Mouse (Mus musculus): ENCODE measurements around the gene H2-Q4. TPM values are rescaled to one million over a fixed set of nuclear protein-coding genes. Genes with fewer than 3 reads are reported as not detected.
"Not testable (repeated sequence)": the region's sequence is repeated elsewhere in the genome, so short reads cannot be mapped to it uniquely, and the experiment has no call there.

The H2-Q4 gene
- total RNA-seq, 2 experiments from 2014 or later, result 18.1 to 24.4 TPM

DNA sequence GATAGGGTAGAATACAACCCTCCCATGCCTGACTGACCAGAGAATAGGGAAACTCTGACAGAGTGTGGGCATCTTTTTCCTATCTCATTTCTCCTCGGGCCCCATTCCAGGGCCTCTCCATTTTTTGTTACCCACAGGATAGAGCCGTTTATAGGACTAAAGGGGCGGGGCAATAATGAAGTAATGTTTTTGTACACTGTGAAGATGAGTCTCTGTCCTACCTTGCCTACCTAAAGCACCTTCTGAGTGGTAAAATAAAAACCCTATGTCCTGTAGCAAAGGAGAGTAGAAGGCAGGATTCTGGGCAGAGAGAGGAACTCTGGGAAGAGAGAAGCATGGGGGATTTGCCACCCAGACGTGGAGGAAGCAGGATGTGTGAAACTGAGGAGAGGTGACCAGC is 40.1 kb downstream of the H2-Q4 start:
- not testable (repeated sequence) for ATAC-seq (replicated peaks; ENCODE audit: poor library complexity)

DNA sequence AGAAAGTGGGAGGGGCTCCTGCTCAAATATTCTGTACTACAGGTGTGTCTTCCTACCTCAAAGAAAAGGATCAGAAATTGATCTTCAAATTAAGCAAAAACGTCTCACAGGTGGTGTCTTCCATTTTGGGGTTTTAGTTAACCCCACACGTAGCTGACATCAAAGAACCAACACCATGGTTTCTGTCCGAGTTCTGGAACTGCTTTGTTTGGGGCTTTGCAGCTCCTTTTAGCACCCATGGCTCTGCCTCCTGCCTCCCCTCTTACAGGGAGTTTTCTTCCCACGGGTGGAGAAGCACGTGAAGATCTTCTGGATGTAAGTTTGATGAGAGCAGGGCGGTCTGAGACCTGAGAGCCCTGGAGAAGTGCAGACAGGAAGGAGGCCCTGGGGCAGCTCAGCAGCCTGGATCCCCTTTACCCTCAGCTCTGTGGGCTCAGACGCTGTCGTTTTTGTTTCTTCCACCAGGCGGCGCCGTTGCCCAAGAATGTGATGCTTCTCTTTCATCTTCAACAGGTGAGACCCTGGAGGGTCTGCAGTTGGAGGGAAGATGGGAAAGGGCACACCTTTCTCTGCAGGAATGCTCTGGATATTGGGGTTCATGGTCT is 40.9 kb downstream of the H2-Q4 start:
- ATAC-seq (replicated peaks; ENCODE audit: poor library complexity), result 0 out of 2 replicates have a peak, but pooled peaks have one; percentile 23

DNA sequence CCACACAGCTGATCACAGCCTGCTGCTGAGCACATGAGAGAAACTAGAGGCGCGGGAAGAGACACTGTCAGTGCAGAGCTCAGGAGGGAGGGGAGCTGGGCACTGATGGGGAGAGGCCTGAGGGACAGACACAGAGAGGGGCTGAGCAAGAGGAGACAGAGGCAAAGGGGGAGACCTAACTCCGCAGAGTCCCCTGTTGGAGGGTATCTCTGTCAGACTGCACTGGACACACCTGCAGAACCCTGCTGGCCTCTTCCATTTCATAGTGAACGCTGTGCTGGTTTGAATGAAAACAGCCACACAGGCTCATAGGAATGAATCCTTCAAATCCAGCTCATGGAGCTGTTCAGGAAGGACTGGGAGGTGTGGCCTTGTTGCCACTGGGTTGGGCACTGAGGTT is 41.9 kb downstream of the H2-Q4 start:
- ATAC-seq (replicated peaks; ENCODE audit: poor library complexity), result not testable (repeated sequence)

DNA sequence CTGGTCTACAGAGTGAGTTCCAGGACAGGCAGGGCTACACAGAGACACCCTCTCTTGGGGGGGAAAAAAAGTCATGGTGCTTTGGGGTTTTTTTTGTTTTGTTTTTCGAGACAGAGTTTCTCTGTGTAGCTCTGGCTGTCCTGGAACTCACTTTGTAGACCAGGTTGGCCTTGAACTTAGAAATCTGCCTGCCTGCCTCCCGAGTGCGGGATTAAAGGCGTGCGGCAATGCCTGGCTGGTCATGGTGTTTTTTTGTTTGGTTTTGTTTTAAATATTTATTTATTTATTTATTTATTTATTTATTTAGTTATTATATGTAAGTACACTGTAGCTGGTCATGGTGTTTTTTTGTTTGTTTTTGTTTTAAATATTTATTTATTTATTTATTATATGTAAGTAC is 42.9 kb downstream of the H2-Q4 start:
- ATAC-seq (replicated peaks; ENCODE audit: poor library complexity), result not testable (repeated sequence)

DNA sequence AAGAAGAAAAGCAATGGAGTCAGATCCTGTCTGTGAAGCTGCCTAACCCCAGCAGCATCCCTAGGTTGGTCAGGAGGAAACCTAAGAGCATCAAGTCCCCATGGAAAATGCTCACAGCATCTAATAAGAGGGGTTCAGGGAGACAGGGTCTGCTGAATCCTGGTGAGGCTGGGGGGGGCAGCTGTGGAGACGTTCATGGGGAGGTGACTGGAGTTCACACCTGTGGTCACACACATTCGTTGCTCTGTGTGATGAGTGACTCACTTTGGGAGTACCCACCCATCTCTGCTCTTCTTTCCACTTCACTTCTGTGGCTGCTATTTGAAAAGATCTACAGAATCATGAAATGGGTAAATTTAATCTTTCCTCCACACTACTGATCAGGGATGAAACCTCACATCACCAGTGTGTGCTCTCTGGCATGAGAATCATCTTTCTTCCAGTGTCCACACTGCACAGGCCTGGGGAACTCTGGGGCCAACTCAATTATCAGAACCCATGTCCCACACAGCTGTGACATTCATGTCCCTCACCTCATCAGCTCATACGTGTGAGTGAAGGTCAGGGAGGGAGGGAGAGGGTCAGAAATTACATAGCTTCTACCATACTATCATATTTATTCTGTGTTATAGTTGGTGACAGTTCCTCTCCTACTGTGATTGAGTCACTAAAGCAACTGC is 43.9 kb downstream of the H2-Q4 start:
- not testable (repeated sequence) for ATAC-seq (replicated peaks; ENCODE audit: poor library complexity)

DNA sequence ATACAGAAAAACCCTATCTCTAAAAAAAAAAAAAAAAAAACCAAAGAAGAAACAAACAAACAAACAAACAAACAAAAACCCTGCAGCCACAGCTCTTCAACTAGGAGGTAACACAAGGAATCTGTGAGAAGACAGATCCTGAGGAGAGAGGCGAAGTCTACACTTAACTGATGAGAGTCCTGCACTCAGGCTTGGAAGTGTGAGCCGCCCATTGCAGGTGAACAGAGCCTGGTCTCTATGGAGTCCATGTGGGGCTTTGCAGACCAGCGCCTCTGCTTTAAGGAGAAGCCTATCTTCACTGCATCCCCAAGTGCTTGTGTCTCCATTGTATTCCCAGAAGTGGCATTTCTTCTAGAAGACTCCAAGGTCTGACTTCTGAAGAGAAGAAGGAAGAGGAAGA is 44.7 kb downstream of the H2-Q4 start:
- ATAC-seq (replicated peaks; ENCODE audit: poor library complexity), result 0 out of 2 replicates have a peak, but pooled peaks have one; percentile 4

DNA sequence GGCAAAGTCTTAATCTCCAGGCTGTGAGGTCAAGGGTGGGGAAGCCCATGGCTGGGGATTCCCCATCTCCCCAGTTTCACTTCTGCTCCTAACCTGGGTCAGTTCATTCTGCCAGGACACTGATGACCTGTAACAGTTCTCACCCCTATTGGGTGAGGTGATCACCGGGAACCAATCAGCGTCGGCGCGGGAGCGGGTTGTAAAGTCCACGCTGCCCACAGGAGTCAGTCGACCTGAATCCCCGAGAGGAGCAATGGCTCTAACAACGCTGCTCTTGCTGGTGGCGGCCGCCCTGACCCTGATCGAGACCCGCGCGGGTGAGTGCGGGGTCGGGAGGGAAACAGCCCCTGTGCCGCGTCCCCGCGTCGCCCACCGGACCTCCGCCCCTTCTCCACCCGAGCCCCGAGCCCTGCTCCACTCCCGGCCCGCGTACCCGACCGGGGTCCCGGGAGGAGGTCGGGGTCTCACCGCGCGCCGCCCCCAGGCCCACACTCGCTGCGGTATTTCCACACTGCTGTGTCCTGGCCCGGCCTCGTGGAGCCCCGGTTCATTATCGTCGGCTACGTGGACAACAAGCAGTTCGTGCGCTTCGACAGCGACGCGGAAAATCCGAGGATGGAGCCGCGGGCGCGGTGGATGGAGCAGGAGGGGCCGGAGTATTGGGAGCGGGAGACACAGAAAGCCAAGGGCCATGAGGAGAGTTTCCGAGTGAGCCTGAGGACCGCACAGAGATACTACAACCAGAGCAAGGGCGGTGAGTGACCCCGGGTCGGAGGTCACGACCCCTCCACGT is 45.4 kb downstream of the H2-Q4 start, which contains the start of gene H2-Q6:
Gene H2-Q6, plus strand, starts transcription at position 227 of the 793 bp plus-strand sequence.
- ATAC-seq (replicated peaks; ENCODE audit: poor library complexity), result peak; percentile 94

DNA sequence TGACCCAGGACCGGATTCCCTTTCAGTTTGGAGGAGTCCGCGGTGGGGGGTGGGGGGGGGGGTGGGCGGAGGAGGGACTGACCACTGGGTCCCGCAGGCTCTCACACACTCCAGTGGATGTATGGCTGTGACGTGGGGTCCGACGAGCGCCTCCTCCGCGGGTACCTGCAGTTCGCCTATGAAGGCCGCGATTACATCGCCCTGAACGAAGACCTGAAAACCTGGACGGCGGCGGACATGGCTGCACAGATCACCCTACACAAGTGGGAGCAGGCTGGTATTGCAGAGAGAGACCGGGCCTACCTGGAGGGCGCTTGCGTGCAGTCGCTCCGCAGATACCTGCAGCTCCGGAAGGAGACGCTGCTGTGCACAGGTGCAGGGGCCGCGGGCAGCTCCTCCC is 46.1 kb downstream of the H2-Q4 start:
- not testable (repeated sequence) for ATAC-seq (replicated peaks; ENCODE audit: poor library complexity)

DNA sequence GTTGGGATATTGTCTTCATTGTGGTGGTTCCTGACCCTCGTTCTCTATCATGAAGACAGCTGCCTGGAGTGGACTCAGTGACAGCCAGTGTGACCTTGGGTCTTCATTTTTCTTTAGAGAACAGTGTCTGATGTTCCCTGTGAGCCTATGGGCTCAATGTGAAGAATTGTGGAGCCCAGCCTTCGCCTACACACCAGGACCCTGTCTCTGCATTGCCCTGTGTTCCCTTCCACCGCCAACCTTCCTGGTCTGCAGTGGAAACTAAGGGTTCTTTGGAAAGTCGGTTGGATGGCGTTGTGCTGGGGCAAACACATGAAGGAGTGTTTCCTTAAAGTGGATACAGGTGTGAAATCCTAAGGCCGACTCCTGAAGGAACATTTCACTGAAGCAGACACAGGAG is 49.5 kb downstream of the H2-Q4 start:
- not testable (repeated sequence) for ATAC-seq (replicated peaks; ENCODE audit: poor library complexity)

DNA sequence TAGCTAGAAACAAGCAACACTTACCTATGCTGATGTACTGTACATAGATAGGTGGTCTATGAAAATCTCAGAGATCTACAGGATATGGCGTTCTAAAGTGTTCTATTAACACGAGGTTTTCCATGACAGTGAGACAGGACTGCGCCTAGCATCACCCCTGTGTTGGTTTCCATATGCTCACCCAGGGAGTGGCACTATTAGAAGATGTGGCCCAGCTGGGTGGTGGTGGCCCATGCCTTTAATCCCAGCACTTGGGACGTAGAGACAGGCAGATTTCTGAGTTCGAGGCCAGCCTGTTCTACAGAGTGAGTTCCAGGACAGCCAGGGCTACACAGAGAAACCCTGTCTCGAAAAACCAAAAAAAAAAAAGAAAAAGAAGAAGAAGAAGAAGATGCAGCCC is 51.3 kb downstream of the H2-Q4 start:
- ATAC-seq (replicated peaks; ENCODE audit: poor library complexity), result not testable (repeated sequence)

DNA sequence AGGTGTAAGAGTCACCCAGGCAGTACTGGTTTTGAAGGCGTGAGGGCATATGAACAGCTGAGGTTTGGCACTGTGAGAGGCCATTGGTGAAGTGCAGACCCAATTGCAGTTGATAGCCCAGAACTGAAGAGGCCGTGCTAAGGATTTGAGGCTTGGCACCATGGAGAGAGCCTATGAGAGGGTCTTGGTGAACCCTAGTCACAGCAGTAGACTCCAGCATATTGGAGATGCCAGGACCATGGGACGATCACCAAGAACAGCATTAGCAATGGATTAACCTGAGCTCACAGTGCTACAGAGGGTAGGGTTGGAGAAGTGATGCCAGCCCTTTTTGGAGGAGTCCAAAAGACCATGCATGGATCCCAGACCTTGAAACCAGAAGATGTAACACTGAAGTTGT is 52.8 kb downstream of the H2-Q4 start:
- ATAC-seq (replicated peaks; ENCODE audit: poor library complexity), result not testable (repeated sequence)

DNA sequence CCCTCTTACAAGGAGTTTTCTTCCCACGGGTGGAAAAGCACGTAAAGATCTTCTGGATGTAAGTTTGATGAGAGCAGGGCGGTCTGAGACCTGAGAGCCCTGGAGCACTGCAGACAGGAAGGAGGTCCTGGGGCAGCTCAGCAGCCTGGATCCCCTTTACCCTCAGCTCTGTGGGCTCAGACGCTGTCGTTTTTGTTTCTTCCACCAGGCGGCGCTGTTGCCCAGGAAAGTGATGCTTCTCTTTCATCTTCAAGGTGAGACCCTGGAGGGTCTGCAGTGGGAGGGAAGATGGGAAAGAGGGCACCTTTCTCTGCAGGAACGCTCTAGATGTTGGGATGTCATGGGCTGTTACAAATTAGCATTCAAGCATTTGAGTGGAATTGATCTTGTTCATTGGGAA is 55.4 kb downstream of the H2-Q4 start:
- 0 out of 2 replicates have a peak, but pooled peaks have one; percentile 23 for ATAC-seq (replicated peaks; ENCODE audit: poor library complexity)

Other genes starting within 250 kb of the H2-Q4 start
- not detected in 2 replicates for gene Apom, start 247.6 kb upstream of the H2-Q4 start, total RNA-seq (2015)
- not detected in 2 replicates for gene Apom, start 247.6 kb upstream of the H2-Q4 start, total RNA-seq (2017)
- 73.9 and 78.5 TPM in 2 replicates for gene Bag6, start 244.4 kb upstream of the H2-Q4 start, total RNA-seq (2015)
- 77.3 and 88.5 TPM in 2 replicates for gene Bag6, start 244.4 kb upstream of the H2-Q4 start, total RNA-seq (2017)
- 228 and 262 TPM in 2 replicates for gene Prrc2a, start 214.7 kb upstream of the H2-Q4 start, total RNA-seq (2015)
- gene Prrc2a, start 214.7 kb upstream of the H2-Q4 start, total RNA-seq (2017), result 59.6 and 63.9 TPM in 2 replicates
- gene Aif1, start 203.5 kb upstream of the H2-Q4 start, total RNA-seq (2015), result 5.8 and 12.4 TPM in 2 replicates
- 8.9 and 11.5 TPM in 2 replicates for gene Aif1, start 203.5 kb upstream of the H2-Q4 start, total RNA-seq (2017)
- gene Lst1, start 191.2 kb upstream of the H2-Q4 start, total RNA-seq (2015), result 65.2 and 70.1 TPM in 2 replicates
- 47.2 and 99.6 TPM in 2 replicates for gene Lst1, start 191.2 kb upstream of the H2-Q4 start, total RNA-seq (2017)
- gene Ltb, start 185.2 kb upstream of the H2-Q4 start, total RNA-seq (2015), result 0.22 and 0.81 TPM in 2 replicates
- 0.47 and 4.4 TPM in 2 replicates for gene Ltb, start 185.2 kb upstream of the H2-Q4 start, total RNA-seq (2017)
- 18.6 and 33.2 TPM in 2 replicates for gene Tnf, start 177.6 kb upstream of the H2-Q4 start, total RNA-seq (2015)
- gene Tnf, start 177.6 kb upstream of the H2-Q4 start, total RNA-seq (2017), result 11.1 and 16.4 TPM in 2 replicates
- not detected in 2 replicates for gene Lta, start 174.3 kb upstream of the H2-Q4 start, total RNA-seq (2015)
- gene Lta, start 174.3 kb upstream of the H2-Q4 start, total RNA-seq (2017), result not detected in 2 replicates
- not detected in 2 replicates for gene Gm16181, start 158.8 kb upstream of the H2-Q4 start, total RNA-seq (2015)
- not detected in 2 replicates for gene Gm16181, start 158.8 kb upstream of the H2-Q4 start, total RNA-seq (2017)
- 4.1 and 6.9 TPM in 2 replicates for gene Atp6v1g2, start 146.0 kb upstream of the H2-Q4 start, total RNA-seq (2015)
- gene Atp6v1g2, start 146.0 kb upstream of the H2-Q4 start, total RNA-seq (2017), result 1.1 and 2.4 TPM in 2 replicates
- gene Nfkbil1, start 143.8 kb upstream of the H2-Q4 start, total RNA-seq (2015), result 1.9 and 3.1 TPM in 2 replicates
- 6.7 and 8.0 TPM in 2 replicates for gene Nfkbil1, start 143.8 kb upstream of the H2-Q4 start, total RNA-seq (2017)
- gene Ddx39b, start 137.9 kb upstream of the H2-Q4 start, total RNA-seq (2015), result 289 and 314 TPM in 2 replicates
- 188 and 193 TPM in 2 replicates for gene Ddx39b, start 137.9 kb upstream of the H2-Q4 start, total RNA-seq (2017)
- 248 and 262 TPM in 2 replicates for gene H2-D1, start 116.9 kb upstream of the H2-Q4 start, total RNA-seq (2015)
- 464 and 467 TPM in 2 replicates for gene H2-D1, start 116.9 kb upstream of the H2-Q4 start, total RNA-seq (2017)
- gene H2-Q1, start 59.2 kb upstream of the H2-Q4 start, total RNA-seq (2015), result not detected in 2 replicates
- gene H2-Q1, start 59.2 kb upstream of the H2-Q4 start, total RNA-seq (2017), result not detected in 2 replicates
- gene H2-Q2, start 37.4 kb upstream of the H2-Q4 start, total RNA-seq (2015), result not detected in 2 replicates
- gene H2-Q2, start 37.4 kb upstream of the H2-Q4 start, total RNA-seq (2017), result not detected in 2 replicates
- gene H2-Q6, start 45.2 kb downstream of the H2-Q4 start, total RNA-seq (2015), result 23.3 and 37.3 TPM in 2 replicates
- gene H2-Q6, start 45.2 kb downstream of the H2-Q4 start, total RNA-seq (2017), result 25.6 and 40.7 TPM in 2 replicates
- gene H2-Q7, start 59.5 kb downstream of the H2-Q4 start, total RNA-seq (2015), result 41.7 and 63.1 TPM in 2 replicates
- 23.7 and 30.0 TPM in 2 replicates for gene H2-Q7, start 59.5 kb downstream of the H2-Q4 start, total RNA-seq (2017)
- 0.64 and 0.78 TPM in 2 replicates for gene H2-Q10, start 90.5 kb downstream of the H2-Q4 start, total RNA-seq (2015)
- gene H2-Q10, start 90.5 kb downstream of the H2-Q4 start, total RNA-seq (2017), result 0.30 and 0.71 TPM in 2 replicates
- 0.34 and 0.39 TPM in 2 replicates for gene Pou5f1, start 126.4 kb downstream of the H2-Q4 start, total RNA-seq (2015)
- gene Pou5f1, start 126.4 kb downstream of the H2-Q4 start, total RNA-seq (2017), result 0.64 TPM in 1 of 2 replicates, not detected in the other
- 23.3 and 23.8 TPM in 2 replicates for gene Tcf19, start 137.2 kb downstream of the H2-Q4 start, total RNA-seq (2015)
- gene Tcf19, start 137.2 kb downstream of the H2-Q4 start, total RNA-seq (2017), result 8.5 and 8.7 TPM in 2 replicates
- gene Cchcr1, start 137.5 kb downstream of the H2-Q4 start, total RNA-seq (2015), result 1.1 and 1.9 TPM in 2 replicates
- gene Cchcr1, start 137.5 kb downstream of the H2-Q4 start, total RNA-seq (2017), result 4.0 and 5.6 TPM in 2 replicates
- gene Psors1c2, start 153.6 kb downstream of the H2-Q4 start, total RNA-seq (2015), result not detected in 2 replicates
- not detected in 2 replicates for gene Psors1c2, start 153.6 kb downstream of the H2-Q4 start, total RNA-seq (2017)
- gene Cdsn, start 172.5 kb downstream of the H2-Q4 start, total RNA-seq (2015), result not detected in 2 replicates
- not detected in 2 replicates for gene Cdsn, start 172.5 kb downstream of the H2-Q4 start, total RNA-seq (2017)
- not detected in 2 replicates for gene 2300002M23Rik, start 187.8 kb downstream of the H2-Q4 start, total RNA-seq (2015)
- gene 2300002M23Rik, start 187.8 kb downstream of the H2-Q4 start, total RNA-seq (2017), result not detected in 2 replicates
- gene Sfta2, start 221.9 kb downstream of the H2-Q4 start, total RNA-seq (2015), result not detected in 2 replicates
- gene Sfta2, start 221.9 kb downstream of the H2-Q4 start, total RNA-seq (2017), result not detected in 2 replicates
- not detected in 2 replicates for gene Gm9573, start 247.0 kb downstream of the H2-Q4 start, total RNA-seq (2015)
- gene Gm9573, start 247.0 kb downstream of the H2-Q4 start, total RNA-seq (2017), result not detected in 2 replicates